Mouse (Mus musculus): ENCODE results near the gene Slc4a8.

DNA sequence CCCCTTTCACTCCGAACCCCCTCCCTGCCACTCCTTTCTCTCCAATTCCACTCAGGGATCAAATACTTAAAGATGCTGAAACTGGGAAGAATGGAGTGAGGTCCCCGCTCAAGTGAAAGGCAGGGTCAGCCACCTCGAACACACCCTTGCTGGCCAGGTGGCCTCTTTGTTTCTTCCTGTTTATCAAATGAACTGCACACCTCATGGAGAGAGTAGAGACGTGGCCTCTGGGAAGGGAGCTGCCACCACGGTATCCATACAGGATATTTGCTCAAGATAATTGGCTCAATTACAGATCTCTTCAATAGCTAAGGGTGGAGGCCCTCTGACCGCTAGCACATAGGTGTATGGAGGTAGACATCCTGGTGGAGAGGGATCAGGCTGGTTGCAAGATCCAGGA, 39.0 kb upstream of the Slc4a8 start:
- TF ChIP-seq CTCF (IDR thresholded peaks at IDR 0.05; ENCODE audit: borderline replicate concordance, insufficient read depth, low read depth, low read length) = no peak
- no peak for TF ChIP-seq POLR2A (IDR thresholded peaks at IDR 0.05; ENCODE audit: borderline replicate concordance, insufficient read depth, low read length)
